Mouse (Mus musculus): ENCODE data around the gene Cldn3. TPM values are rescaled to one million over a fixed set of nuclear protein-coding genes. Genes with fewer than 3 reads are reported as not detected.
"Not testable (repeated sequence)": the region's sequence is repeated elsewhere in the genome, so short reads cannot be mapped to it uniquely, and the experiment has no call there.

Gene Cldn3
- 23.2 and 27.8 TPM in 2 replicates for polyA plus RNA-seq (2014; fragmentation: Nextera tagmentation; extraction: Ambion mirVana)

GRCm38 (mm10) chr5:134985633-134986297, at the start of gene Cldn3:
Gene Cldn3 (plus strand): TSS chr5:134986214.
- H3K4me3 ChIP-seq (ENCODE audit: low read depth, low read length): peak within 1 kb of the TSS; percentile 36
- H3K27ac ChIP-seq (replicated peaks; ENCODE audit: low read depth, low read length): peak within 1 kb of the TSS; percentile 75
- DNase-seq (ENCODE audit: low spot score) (peak; percentile 91), ATAC-seq (ENCODE audit: low read depth) (peak; percentile 89)
- H3K9ac ChIP-seq (ENCODE audit: low read depth, low read length): peak within 1 kb of the TSS; percentile 54
- no peaks in the 10 kb centered on the region for H3K36me3 ChIP-seq (ENCODE audit: control insufficient read depth, insufficient read depth, low read length)
- H3K4me1 ChIP-seq (ENCODE audit: control insufficient read depth, insufficient read depth, low read length): 0 out of 2 replicates have a peak, but pooled peaks cover 2% of the 10 kb centered on the region
- peak within 1 kb of the TSS; percentile 50 for H3K4me2 ChIP-seq (ENCODE audit: low read depth, low read length)
- no peaks in the 10 kb centered on the region for H3K9me3 ChIP-seq (ENCODE audit: control insufficient read depth, low read length)
- peaks cover 55% of the 10 kb centered on the region for H3K27me3 ChIP-seq (replicated peaks; ENCODE audit: control insufficient read depth, insufficient read depth, low read length)
- WGBS: 1% methylated on average over 25 of the region's 25 CpGs

DNA sequence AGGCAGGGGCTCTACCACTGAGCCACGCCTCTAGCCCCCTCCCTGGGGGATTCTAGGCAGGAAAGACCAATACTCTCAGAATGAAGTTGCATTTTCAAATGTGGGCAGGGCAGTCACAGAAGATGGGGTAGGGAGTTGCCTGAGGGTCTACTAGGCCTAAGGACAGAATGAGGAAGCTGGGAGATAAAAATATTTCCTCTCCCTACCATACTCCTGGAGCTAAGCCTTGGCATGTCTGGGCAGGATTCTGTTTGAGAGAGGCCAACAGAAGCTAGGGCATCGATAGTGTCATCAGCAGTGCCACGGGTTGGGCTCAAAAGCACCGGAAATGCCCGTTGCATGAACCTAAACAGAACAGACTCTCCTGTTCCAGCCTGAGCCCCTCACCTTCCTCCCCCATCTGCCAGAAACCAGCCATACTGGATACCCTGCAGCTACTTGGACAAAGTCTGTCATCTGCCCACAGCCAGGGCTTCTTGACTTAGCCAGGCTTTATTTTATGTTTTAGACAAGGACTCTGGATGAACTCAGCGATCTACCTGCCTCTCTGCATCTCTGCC, 49.3 kb upstream of the Cldn3 start:
- no peaks in the 10 kb centered on the region for H3K9me3 ChIP-seq (ENCODE audit: control insufficient read depth, low read length)
- H3K4me1 ChIP-seq (ENCODE audit: control insufficient read depth, insufficient read depth, low read length): no peaks in the 10 kb centered on the region
- no peak overlapping the region for H3K4me3 ChIP-seq (ENCODE audit: low read depth, low read length)
- no peak for ATAC-seq (ENCODE audit: low read depth)
- peak; percentile 50 for DNase-seq (ENCODE audit: low spot score)
- H3K36me3 ChIP-seq (ENCODE audit: control insufficient read depth, insufficient read depth, low read length): 0 out of 2 replicates have a peak, but pooled peaks cover 5% of the 10 kb centered on the region
- H3K27ac ChIP-seq (replicated peaks; ENCODE audit: low read depth, low read length): no peak overlapping the region
- H3K9ac ChIP-seq (ENCODE audit: low read depth, low read length): no peak overlapping the region
- no peaks in the 10 kb centered on the region for H3K27me3 ChIP-seq (replicated peaks; ENCODE audit: control insufficient read depth, insufficient read depth, low read length)
- WGBS: 81% methylated on average over 6 of the region's 6 CpGs
- no peak overlapping the region for H3K4me2 ChIP-seq (ENCODE audit: low read depth, low read length)

- 79% methylated on average over 3 of the region's 3 CpGs for WGBS
- ATAC-seq (ENCODE audit: low read depth): no peak
- Histone ChIP-seq H3K27me3 (replicated peaks; ENCODE audit: control insufficient read depth, insufficient read depth, low read length) (no peaks in the 10 kb centered on the region), H3K4me1 (ENCODE audit: control insufficient read depth, insufficient read depth, low read length) (no peaks in the 10 kb centered on the region), H3K36me3 (ENCODE audit: control insufficient read depth, insufficient read depth, low read length) (0 out of 2 replicates have a peak, but pooled peaks cover 4% of the 10 kb centered on the region), H3K4me3 (ENCODE audit: low read depth, low read length) (no peak overlapping the region), H3K27ac (replicated peaks; ENCODE audit: low read depth, low read length) (no peak overlapping the region), H3K9ac (ENCODE audit: low read depth, low read length) (no peak overlapping the region), H3K4me2 (ENCODE audit: low read depth, low read length) (no peak overlapping the region), H3K9me3 (ENCODE audit: control insufficient read depth, low read length) (no peaks in the 10 kb centered on the region)
- DNase-seq (ENCODE audit: low spot score): no peak
Observed at GRCm38 (mm10) chr5:134939069-134939468, 46.9 kb upstream of the Cldn3 start.

DNA sequence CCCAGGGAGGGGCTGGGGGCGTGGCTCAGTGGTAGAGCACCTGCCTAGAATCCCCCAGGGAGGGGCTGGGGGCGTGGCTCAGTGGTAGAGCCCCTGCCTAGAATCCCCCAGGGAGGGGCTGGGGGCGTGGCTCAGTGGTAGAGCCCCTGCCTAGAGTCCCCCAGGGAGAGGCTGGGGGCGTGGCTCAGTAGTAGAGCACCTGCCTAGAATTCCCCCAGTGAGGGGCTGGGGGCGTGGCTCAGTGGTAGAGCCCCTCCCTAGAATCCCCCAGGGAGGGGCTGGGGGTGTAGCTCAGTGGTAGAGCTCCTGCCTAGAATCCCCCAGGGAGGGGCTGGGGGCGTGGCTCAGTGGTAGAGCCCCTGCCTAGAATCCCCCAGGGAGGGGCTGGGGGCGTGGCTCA, 46.5 kb upstream of the Cldn3 start:
- not testable (repeated sequence) for DNase-seq (ENCODE audit: low spot score); ATAC-seq (ENCODE audit: low read depth); H3K4me1 ChIP-seq (ENCODE audit: control insufficient read depth, insufficient read depth, low read length); H3K4me3 ChIP-seq (ENCODE audit: low read depth, low read length); H3K4me2 ChIP-seq (ENCODE audit: low read depth, low read length); H3K27ac ChIP-seq (replicated peaks; ENCODE audit: low read depth, low read length); H3K27me3 ChIP-seq (replicated peaks; ENCODE audit: control insufficient read depth, insufficient read depth, low read length); H3K36me3 ChIP-seq (ENCODE audit: control insufficient read depth, insufficient read depth, low read length); H3K9me3 ChIP-seq (ENCODE audit: control insufficient read depth, low read length); H3K9ac ChIP-seq (ENCODE audit: low read depth, low read length)
- WGBS: no CpG with 5 or more reads among the region's 7 CpGs

DNA sequence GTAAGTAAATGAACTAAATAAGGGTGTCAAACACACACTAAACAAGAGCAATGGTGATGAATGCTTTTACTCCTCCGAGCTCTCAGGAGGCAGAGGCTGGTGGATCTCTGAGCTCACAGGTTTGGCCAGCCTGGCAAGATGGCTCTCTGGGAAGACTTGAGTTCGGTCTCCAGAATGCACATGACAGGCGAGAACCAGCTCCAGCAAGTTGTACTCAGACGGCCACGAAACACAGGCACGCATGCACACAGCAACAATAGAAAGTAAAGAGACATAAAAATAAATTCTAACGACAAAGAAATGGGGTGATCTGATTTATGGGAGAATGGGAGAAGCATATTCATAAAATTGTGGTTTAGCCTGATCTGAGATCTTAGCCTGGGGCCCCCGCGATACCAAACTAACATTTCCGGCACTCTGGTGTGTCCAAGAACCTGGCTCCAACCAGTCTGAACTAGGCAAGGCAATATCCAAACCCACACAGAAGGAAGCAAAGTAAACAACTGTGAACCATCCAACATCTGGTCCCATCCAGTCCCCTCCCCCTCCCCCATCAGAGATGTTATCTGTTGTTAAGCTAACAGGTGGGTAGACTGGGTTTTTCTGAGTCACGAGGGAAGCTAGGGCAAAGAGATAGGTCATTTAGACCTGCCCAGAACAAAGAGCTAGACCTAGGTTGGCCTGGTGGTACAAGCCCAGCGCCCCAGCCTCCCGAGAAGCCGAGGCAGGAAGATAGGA, 44.4 kb upstream of the Cldn3 start:
- H3K36me3 ChIP-seq (ENCODE audit: control insufficient read depth, insufficient read depth, low read length): no peaks in the 10 kb centered on the region
- H3K4me1 ChIP-seq (ENCODE audit: control insufficient read depth, insufficient read depth, low read length): no peaks in the 10 kb centered on the region
- H3K27ac ChIP-seq (replicated peaks; ENCODE audit: low read depth, low read length): no peak overlapping the region
- H3K9ac ChIP-seq (ENCODE audit: low read depth, low read length): no peak overlapping the region
- H3K4me2 ChIP-seq (ENCODE audit: low read depth, low read length): no peak overlapping the region
- no peak for DNase-seq (ENCODE audit: low spot score)
- WGBS: 68% methylated on average over 14 of the region's 14 CpGs
- H3K27me3 ChIP-seq (replicated peaks; ENCODE audit: control insufficient read depth, insufficient read depth, low read length): peaks cover 24% of the 10 kb centered on the region
- ATAC-seq (ENCODE audit: low read depth): no peak
- no peaks in the 10 kb centered on the region for H3K9me3 ChIP-seq (ENCODE audit: control insufficient read depth, low read length)
- H3K4me3 ChIP-seq (ENCODE audit: low read depth, low read length): no peak overlapping the region

- WGBS: 66% methylated on average over 2 of the region's 2 CpGs
- no peak for ATAC-seq (ENCODE audit: low read depth)
- no peak overlapping the region for H3K27ac ChIP-seq (replicated peaks; ENCODE audit: low read depth, low read length)
Observed at GRCm38 (mm10) chr5:134942740-134943139, 43.3 kb upstream of the Cldn3 start.

GRCm38 (mm10) chr5:134944179-134944578, 41.8 kb upstream of the Cldn3 start:
- Histone ChIP-seq H3K4me1 (ENCODE audit: control insufficient read depth, insufficient read depth, low read length) (peaks cover 3% of the 10 kb centered on the region; the same call in 1 of the 2 replicates), H3K4me3 (ENCODE audit: low read depth, low read length) (no peak overlapping the region), H3K9me3 (ENCODE audit: control insufficient read depth, low read length) (no peaks in the 10 kb centered on the region), H3K27ac (replicated peaks; ENCODE audit: low read depth, low read length) (no peak overlapping the region), H3K9ac (ENCODE audit: low read depth, low read length) (no peak overlapping the region), H3K27me3 (replicated peaks; ENCODE audit: control insufficient read depth, insufficient read depth, low read length) (peaks cover 35% of the 10 kb centered on the region), H3K36me3 (ENCODE audit: control insufficient read depth, insufficient read depth, low read length) (no peaks in the 10 kb centered on the region), H3K4me2 (ENCODE audit: low read depth, low read length) (peak overlapping the region; percentile 43; the same call in 1 of the 2 replicates)
- WGBS: 67% methylated on average over 5 of the region's 5 CpGs
- ATAC-seq (ENCODE audit: low read depth) (no peak), DNase-seq (ENCODE audit: low spot score) (no peak)

More at GRCm38 (mm10) chr5:134942740-134943139, 43.3 kb upstream of the Cldn3 start:
- Histone ChIP-seq H3K4me1 (ENCODE audit: control insufficient read depth, insufficient read depth, low read length) (peaks cover 3% of the 10 kb centered on the region; the same call in 1 of the 2 replicates), H3K4me3 (ENCODE audit: low read depth, low read length) (no peak overlapping the region), H3K4me2 (ENCODE audit: low read depth, low read length) (no peak overlapping the region), H3K36me3 (ENCODE audit: control insufficient read depth, insufficient read depth, low read length) (no peaks in the 10 kb centered on the region), H3K27me3 (replicated peaks; ENCODE audit: control insufficient read depth, insufficient read depth, low read length) (peaks cover 35% of the 10 kb centered on the region), H3K9me3 (ENCODE audit: control insufficient read depth, low read length) (no peaks in the 10 kb centered on the region), H3K9ac (ENCODE audit: low read depth, low read length) (no peak overlapping the region)
- no peak for DNase-seq (ENCODE audit: low spot score)

- H3K36me3 ChIP-seq (ENCODE audit: control insufficient read depth, insufficient read depth, low read length): no peaks in the 10 kb centered on the region
- peak overlapping the region; percentile 38 for H3K4me3 ChIP-seq (ENCODE audit: low read depth, low read length)
- H3K27ac ChIP-seq (replicated peaks; ENCODE audit: low read depth, low read length): peak overlapping the region; percentile 39; the same call in 1 of the 2 replicates
- H3K4me2 ChIP-seq (ENCODE audit: low read depth, low read length): peak overlapping the region; percentile 43
- H3K9ac ChIP-seq (ENCODE audit: low read depth, low read length): peak overlapping the region; percentile 58
- H3K27me3 ChIP-seq (replicated peaks; ENCODE audit: control insufficient read depth, insufficient read depth, low read length): peaks cover 35% of the 10 kb centered on the region
- DNase-seq (ENCODE audit: low spot score) (no peak), ATAC-seq (ENCODE audit: low read depth) (no peak)
- peaks cover 3% of the 10 kb centered on the region; the same call in 1 of the 2 replicates for H3K4me1 ChIP-seq (ENCODE audit: control insufficient read depth, insufficient read depth, low read length)
- WGBS: 46% methylated on average over 16 of the region's 19 CpGs
- H3K9me3 ChIP-seq (ENCODE audit: control insufficient read depth, low read length): no peaks in the 10 kb centered on the region
Observed at GRCm38 (mm10) chr5:134945266-134945959, 40.6 kb upstream of the Cldn3 start.

All from embryonic facial prominence, embryonic 14.5 days (tissue).